In the genomic region with DNA sequence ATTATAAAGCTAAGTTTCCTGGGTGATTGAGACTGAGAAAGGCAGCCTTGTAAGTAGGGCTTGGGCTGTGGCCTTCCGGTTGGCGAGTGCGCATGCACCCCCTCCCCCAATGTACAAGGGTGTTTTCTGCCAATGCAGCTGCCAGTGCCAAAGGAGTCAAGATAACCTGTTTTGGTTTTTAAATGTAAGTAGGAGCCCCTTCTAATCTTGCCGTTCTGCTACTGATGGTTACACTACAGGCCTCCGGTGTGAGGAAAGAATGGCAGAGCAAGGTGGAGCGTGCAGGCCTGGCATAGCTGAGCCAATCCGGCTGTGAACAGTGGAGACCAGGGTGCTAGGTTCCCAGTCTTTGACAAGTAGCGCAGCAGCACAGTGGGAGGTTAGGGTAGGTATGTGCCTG, we compare ENCODE assay signal across 9 mouse cellular contexts. TPM values are rescaled to one million over a fixed set of nuclear protein-coding genes. Genes with fewer than 3 reads are reported as not detected.
A peak's percentile ranks its signal among the peaks of the same experiment; 100 is the strongest.
DNase-seq lines count a peak whose midpoint lies in the region; ATAC-seq and TF ChIP-seq lines count a peak whose summit lies in the region.
"Had no signal": no experiment of that assay in that cellular context is flagged by ENCODE, and none has a peak within 500 bp of the region (broad histone marks: within the 10 kb centered on the region; RNA-seq: fewer than 3 reads in every experiment).

No protein-coding gene starts in this region.

- peak; percentile 63 to 72 for DNase-seq in cerebellum, postnatal 36 days
- DNase-seq in layer of hippocampus, postnatal 25 days (ENCODE audit: extremely low spot score in 1 of 2, low spot score in 1 of 2), result peak; percentile 48 to 51
- no peak for DNase-seq in adrenal gland, postnatal 25 days
- DNase-seq: kidney, postnatal 25 days had no signal

- no peak for TF ChIP-seq POLR2A in olfactory bulb, adult 2 months (IDR thresholded peaks at IDR 0.05; ENCODE audit: insufficient read depth, low read depth, low read length)

- peak overlapping the region; percentile 51 for H3K9ac ChIP-seq in forebrain, embryonic 16.5 days (replicated peaks; ENCODE audit: low read depth, low read length)
- no peak overlapping the region for H3K9ac ChIP-seq in liver, embryonic 12.5 days
- H3K9ac ChIP-seq in kidney, embryonic 16.5 days (replicated peaks; ENCODE audit: low read length), result no peak overlapping the region

- no peaks in the 10 kb centered on the region for H3K36me3 ChIP-seq in forebrain, embryonic 16.5 days (ENCODE audit: control insufficient read depth, insufficient read depth)
- no peaks in the 10 kb centered on the region for H3K36me3 ChIP-seq in liver, embryonic 12.5 days
- no peaks in the 10 kb centered on the region for H3K36me3 ChIP-seq in kidney, embryonic 16.5 days (ENCODE audit: insufficient read depth, low read length)

- peak overlapping the region; percentile 89 for H3K4me3 ChIP-seq in forebrain, embryonic 16.5 days (replicated peaks; ENCODE audit: low read length)
- peak overlapping the region; percentile 67 for H3K4me3 ChIP-seq in olfactory bulb, adult 2 months (ENCODE audit: insufficient read depth, low read depth, low read length)
- H3K4me3 ChIP-seq in liver, embryonic 12.5 days, result no peak overlapping the region
- no peak overlapping the region for H3K4me3 ChIP-seq in kidney, embryonic 16.5 days (ENCODE audit: low read length)

- peak overlapping the region; percentile 42 for H3K27ac ChIP-seq in forebrain, embryonic 16.5 days (ENCODE audit: low read length)
- H3K27ac ChIP-seq in olfactory bulb, adult 2 months (ENCODE audit: insufficient read depth, low read depth, low read length), result peak overlapping the region; percentile 75
- no peak overlapping the region for H3K27ac ChIP-seq in liver, embryonic 12.5 days
- H3K27ac ChIP-seq in kidney, embryonic 16.5 days (ENCODE audit: low read length), result no peak overlapping the region

- H3K27me3 ChIP-seq in forebrain, embryonic 16.5 days (replicated peaks; ENCODE audit: control insufficient read depth, insufficient read depth, low read length), result no peaks in the 10 kb centered on the region
- peaks cover 56% of the 10 kb centered on the region for H3K27me3 ChIP-seq in liver, embryonic 12.5 days (replicated peaks)
- peaks cover 51% of the 10 kb centered on the region for H3K27me3 ChIP-seq in kidney, embryonic 16.5 days (ENCODE audit: insufficient read depth, low read length)

- WGBS in forebrain, embryonic 16.5 days, result 36% methylated on average over 8 of the region's 8 CpGs
- WGBS in olfactory bulb, adult 2 months, result 16% methylated on average over 8 of the region's 8 CpGs
- WGBS in liver, embryonic 12.5 days (ENCODE audit: insufficient replicate concordance), result 78% methylated on average over 8 of the region's 8 CpGs
- 86% methylated on average over 8 of the region's 8 CpGs for WGBS in kidney, embryonic 16.5 days

- peaks cover 37% of the 10 kb centered on the region for H3K4me1 ChIP-seq in forebrain, embryonic 16.5 days (replicated peaks; ENCODE audit: control insufficient read depth, insufficient read depth, low read length)
- peaks cover 16% of the 10 kb centered on the region for H3K4me1 ChIP-seq in olfactory bulb, adult 2 months (ENCODE audit: control insufficient read depth, insufficient read depth, low read length)
- H3K4me1 ChIP-seq in liver, embryonic 12.5 days, result 0 out of 2 replicates have a peak, but pooled peaks cover 2% of the 10 kb centered on the region
- H3K4me1 ChIP-seq in kidney, embryonic 16.5 days (ENCODE audit: insufficient read depth, low read length), result peaks cover 16% of the 10 kb centered on the region; the same call in 1 of the 2 replicates

- TF ChIP-seq CTCF in olfactory bulb, adult 2 months (IDR thresholded peaks at IDR 0.05; ENCODE audit: insufficient read depth, low read depth, low read length), result no peak

- H3K4me2 ChIP-seq in forebrain, embryonic 16.5 days (ENCODE audit: low read length), result peak overlapping the region; percentile 92
- no peak overlapping the region for H3K4me2 ChIP-seq in liver, embryonic 12.5 days
- no peak overlapping the region for H3K4me2 ChIP-seq in kidney, embryonic 16.5 days (replicated peaks; ENCODE audit: low read depth, low read length)

- H3K9me3 ChIP-seq in forebrain, embryonic 16.5 days (ENCODE audit: control insufficient read depth, low read length), result no peaks in the 10 kb centered on the region
- H3K9me3 ChIP-seq in liver, embryonic 12.5 days (replicated peaks), result no peaks in the 10 kb centered on the region
- H3K9me3 ChIP-seq in kidney, embryonic 16.5 days (ENCODE audit: low read length), result no peaks in the 10 kb centered on the region

- ATAC-seq in forebrain, embryonic 16.5 days, result no peak
- ATAC-seq in liver, embryonic 12.5 days, result no peak
- no peak for ATAC-seq in kidney, embryonic 16.5 days (ENCODE audit: low FRiP score, low TSS enrichment)
- ATAC-seq: Patski had no signal

RNA-seq across cellular contexts. Expression of gene Ntrk2, which starts 3.6 kb away (rescaled TPM):
- 101 and 102 TPM in 2 replicates for polyA plus RNA-seq in forebrain, embryonic 16.5 days (2015; fragmentation: Nextera tagmentation; extraction: Ambion mirVana)
- total RNA-seq in layer of hippocampus, postnatal 25 days (2021), result 100 to 1,000 TPM; 319 to 331 TPM
- 159 and 204 TPM in 2 replicates for polyA plus RNA-seq in olfactory bulb, adult 2 months (2012; ENCODE audit: insufficient read depth, insufficient read length, low replicate concordance, missing spikeins)
- 0.20 TPM in 2 replicates for polyA plus RNA-seq in liver, embryonic 12.5 days (2016; fragmentation: Nextera tagmentation; extraction: Ambion mirVana)
- total RNA-seq in adrenal gland, postnatal 25 days (2021), result 13.3 and 14.8 TPM in 2 replicates
- 5.8 and 6.9 TPM in 2 replicates for polyA plus RNA-seq in kidney, embryonic 16.5 days (2015; fragmentation: Nextera tagmentation; extraction: Ambion mirVana)

Comparison
In these comparisons a context has a peak if more than half of its experiments do, and no peak if none do; other contexts are left out.
1. H3K27ac ChIP-seq: peak in forebrain, embryonic 16.5 days (single experiment) and olfactory bulb, adult 2 months (single experiment); none in liver, embryonic 12.5 days (single experiment) and kidney, embryonic 16.5 days (single experiment).
2. H3K4me3 ChIP-seq: peak in forebrain, embryonic 16.5 days (single experiment) and olfactory bulb, adult 2 months (single experiment); none in liver, embryonic 12.5 days (single experiment) and kidney, embryonic 16.5 days (single experiment).
3. RNA of gene Ntrk2, which starts 3.6 kb away (polyA plus RNA-seq): 159 to 204 TPM in olfactory bulb, adult 2 months and 101 to 102 TPM in forebrain, embryonic 16.5 days; 5.8 to 6.9 TPM in kidney, embryonic 16.5 days and 0.20 TPM in liver, embryonic 12.5 days; every median in the first group is over 10 times any median in the second.